Mouse (Mus musculus) spleen, adult 18-20 months (tissue): ENCODE results near the gene Gzmk.

ENCODE experiments used
- DNase-seq, 2 experiments: peaks; one replicate each; pipeline ENCODE4 v3.0.0; 2022; ENCODE audit warnings: mixed read lengths in 2 of 2

The Gzmk gene

DNA sequence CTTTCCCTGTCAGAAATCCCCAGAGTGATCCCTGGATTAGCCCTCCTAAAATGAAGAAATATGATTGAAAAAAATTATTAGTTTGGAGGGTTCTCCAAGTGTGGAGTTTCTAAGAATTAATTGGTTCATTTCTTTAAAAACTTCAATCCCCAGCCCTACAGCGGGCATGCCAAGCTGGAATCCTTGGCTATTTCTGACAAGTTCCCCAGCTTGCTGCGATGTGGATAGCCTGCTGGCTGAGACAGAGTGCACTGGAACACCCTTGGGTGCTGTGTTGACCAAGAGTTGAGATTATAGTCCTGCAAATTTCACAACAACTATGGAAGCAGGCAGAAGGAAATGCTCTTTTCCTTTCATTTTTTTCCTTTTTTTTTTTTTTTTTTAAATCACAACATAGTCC, 24.1 kb downstream of the Gzmk start:
- DNase-seq: no peak

DNA sequence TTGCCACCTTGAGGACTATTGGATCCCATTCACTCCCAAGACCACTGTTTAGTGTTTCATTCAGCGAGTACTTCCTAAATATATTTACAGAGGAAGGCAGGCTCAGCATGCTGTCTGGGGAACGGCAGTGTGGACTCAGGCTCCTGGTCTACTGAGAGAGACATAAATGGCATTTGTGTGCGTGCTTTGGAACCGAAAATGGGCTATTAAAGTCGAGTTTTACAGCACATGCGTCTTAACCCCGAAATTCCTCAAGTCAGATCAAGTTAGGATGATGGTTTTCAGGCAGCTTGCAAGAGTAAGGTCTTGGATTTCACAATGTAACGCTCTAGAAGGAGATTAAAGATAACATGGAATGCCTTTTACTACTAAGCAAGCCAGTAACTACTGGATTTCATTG, 25.0 kb downstream of the Gzmk start:
- no peak for DNase-seq

DNA sequence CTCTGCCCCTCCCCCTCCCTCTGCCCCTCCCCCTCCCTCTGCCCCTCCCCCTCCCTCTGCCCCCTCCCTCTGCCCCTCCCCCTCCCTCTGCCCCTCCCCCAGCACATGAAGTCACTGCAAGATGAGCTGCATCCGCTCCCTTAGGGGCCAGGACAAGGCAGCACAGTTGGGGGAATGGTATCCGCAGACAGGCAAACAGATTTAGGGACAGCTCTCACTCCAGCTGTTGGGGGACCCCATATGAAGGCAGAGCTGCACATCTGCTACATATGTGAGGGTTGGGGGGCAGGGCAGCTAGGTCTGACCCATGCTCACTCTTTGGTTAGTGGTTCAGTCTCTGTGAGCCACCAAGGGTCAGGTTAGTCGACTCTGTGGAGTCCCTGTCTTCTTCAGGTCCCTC, 26.4 kb downstream of the Gzmk start:
- DNase-seq: no peak

DNA sequence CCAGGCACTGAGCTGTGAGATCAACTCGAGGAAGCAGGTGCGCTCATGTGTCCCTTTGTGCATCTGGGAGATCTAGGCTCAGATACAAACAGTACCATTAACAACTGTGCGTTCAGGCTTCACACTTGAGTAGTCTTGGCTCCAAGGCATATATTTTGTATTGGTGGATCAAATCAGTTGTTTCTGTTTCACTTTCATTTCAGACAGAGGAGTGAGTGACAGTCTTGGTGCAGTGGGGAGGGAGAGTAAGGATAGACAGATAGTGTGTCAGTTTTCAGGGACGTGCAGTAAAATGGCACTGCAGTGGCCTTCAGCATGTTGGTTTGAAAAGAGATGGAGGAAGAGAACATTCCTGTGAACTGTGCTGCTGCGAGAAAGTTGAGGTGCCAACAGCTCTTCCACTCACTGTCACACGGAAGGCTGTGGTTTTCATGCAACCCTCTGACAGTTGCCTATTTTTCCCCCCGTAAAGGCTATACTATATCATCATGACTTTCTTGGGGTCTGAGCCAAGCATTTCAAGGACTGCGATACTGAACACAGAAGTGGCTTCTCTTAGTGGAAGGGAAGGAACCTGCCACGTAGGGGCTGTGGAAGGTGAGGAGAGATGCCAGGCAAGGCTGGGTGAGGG, 27.7 kb downstream of the Gzmk start:
- no peak for DNase-seq

DNA sequence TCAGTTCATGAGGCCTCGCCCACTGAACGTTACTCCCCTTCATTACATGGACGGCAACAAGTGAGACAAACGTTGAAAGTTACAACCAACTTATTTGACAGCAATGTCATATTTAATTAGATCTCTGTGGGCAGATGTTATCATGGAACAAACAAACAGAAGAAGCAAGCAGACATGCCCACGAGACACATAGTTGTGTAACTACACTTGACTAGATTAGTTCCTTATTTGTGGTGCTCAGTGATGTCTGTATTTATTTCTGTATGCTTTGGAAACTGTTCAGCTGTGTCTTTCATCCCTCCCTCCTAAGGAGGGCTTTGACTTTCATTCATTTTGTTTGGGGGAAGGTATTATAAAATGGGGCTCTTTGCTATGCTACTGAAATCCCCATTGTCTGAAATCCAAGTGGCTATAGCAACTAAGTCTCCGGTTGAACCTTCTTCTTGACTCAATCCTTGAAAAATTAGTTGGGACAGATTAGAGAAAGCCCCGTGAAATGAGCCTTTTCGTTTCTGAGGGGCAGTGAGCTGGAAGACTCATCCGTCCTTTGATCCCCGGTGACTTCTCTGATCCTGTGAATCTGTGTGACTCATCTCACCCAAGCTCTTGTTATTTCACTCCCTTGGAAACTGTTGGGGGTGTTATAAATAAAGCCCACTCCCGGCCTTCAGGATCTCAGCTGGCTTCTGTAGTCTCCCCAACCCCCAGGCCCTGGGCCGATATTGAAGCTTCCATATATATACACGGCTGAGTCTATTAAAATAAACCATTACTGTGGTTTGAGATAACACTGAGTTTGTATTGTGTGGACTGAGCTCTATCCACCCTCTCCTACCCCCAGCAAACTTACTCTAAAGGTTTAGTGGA, 28.7 kb downstream of the Gzmk start:
- DNase-seq: no peak

DNA sequence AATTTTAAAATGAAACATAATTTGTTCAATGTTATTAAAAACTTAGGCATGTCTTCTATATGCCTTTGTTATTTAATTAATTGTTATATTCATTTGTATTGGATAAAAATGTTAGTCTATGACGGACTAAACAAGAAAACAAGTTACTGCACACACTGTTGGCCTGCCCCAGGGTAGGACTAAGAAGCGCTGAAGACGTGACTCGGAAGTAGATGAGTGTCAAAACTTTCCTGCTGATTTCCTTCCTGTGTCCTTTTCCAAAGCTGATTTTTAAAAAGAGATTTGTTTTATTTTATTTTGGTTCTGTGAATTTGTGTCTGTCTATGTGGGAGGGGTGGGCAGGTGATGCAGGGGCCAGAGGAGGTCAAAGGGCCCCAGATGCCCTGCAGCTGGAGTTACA, 42.0 kb downstream of the Gzmk start:
- no peak for DNase-seq

DNA sequence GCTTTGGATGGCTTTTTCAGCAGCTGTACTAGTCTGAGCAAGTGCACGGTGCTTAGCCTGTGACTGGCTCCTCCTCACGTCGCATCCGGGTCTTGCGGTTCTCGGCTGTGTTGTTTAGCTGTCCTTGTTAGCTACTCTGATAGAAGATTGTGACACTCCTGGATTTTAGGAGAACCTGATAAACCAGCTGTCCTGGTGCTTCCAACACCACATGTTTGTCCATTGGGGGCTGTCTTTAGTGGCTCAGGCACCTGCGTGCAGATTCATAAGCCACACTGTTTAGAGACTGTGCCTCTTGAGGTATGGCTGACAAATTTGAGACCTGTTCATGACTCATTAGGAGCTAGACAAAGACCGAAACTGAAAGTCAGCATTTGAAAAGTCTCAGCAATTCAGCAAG, 42.4 kb downstream of the Gzmk start:
- DNase-seq: no peak

DNA sequence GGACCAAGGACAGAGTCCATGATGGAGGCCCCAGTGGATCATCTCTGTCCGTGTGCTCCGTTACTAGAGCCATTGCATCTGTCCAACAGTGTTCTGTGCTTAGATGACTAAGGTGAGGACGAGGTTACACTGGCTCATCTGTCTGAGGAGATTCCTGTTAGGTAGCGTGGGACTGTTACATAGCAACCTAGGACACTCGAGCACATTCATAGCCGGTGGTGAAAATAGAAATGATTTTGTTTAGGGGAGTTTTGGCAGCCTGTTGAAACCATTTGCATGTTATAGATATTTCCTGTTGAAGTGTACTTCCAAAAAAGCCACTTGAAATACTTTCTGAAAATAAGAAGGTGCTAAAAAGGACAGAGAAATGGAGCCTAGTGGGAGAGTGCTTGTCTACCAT, 51.5 kb downstream of the Gzmk start:
- no peak for DNase-seq

DNA sequence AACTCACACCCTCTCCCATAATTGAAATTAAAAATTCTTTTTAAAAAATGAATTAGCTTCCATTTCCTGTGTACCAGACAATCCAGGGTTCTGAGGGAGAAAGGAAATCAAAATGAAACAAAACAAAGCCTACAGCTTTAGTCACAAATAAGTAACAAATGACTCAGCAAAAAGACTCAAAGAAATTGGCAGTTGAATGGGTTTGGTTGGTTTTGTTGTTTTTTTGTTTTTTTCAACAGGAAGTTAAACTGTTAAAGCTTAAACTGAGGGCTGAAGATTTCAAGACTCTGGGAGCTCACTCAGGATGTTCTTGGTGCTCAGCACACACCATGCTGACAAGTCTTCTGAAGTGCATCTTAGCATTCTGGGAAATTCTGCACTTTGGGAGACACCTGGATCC, 55.5 kb downstream of the Gzmk start:
- no peak for DNase-seq

DNA sequence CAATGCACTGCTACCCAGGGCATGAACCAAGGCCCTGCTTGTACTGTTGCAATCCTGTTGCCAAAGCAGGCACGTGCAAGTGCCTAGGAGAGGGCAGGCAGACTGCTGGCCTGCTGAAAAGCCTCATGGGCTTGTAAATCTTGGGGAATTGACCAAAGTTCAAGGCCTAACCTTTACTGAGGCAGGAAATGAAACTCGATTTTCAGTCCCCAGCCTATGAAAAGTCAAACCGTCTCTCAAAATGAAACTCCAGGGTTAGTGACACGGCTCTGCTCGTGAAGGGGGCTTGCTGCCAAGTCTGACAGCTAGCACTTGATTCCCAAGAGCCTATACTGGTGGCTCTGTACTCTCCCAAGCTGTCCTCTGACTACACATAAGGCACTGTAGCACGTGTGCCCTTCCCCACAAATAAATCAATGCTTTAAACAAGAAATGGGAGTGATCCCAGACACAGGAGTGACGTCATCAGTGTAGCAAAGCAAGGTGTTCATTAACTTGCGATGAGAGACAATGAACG, 57.6 kb downstream of the Gzmk start:
- DNase-seq: no peak

DNA sequence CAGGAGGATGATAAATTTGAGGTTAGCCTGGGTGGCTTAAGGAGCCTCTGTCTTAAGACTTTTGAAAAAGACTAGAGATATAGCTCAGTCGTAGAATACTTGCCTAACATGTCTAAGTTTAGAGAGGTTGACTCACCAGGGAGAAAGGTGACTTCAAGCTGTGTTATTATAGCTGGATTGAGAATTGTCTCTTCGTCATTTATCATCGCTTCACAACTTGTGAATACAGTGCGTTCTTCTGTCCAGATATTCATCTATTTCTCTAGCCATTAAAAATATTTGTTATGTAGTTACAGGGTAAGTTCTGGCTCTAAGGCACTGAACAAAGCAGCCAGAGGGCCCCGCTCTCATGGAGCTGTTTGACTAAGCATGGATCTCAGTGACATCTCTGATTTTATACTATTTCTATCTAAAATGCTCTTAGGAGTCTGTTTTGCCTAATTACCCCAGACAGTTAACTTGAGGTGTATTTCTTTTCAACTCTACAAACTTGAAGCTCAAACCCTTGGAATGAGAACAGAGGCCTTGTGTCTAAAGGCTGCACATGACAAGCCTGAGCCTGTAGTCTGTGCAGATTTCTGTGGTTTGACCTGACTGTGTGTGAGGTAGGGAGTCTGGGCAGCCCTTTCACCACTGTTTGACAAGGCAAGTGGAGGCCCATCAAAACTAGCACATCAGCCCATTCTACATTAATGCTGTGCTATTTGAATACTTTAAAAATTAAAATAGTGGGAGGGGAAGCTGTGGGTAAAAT, 61.3 kb downstream of the Gzmk start:
- no peak for DNase-seq

DNA sequence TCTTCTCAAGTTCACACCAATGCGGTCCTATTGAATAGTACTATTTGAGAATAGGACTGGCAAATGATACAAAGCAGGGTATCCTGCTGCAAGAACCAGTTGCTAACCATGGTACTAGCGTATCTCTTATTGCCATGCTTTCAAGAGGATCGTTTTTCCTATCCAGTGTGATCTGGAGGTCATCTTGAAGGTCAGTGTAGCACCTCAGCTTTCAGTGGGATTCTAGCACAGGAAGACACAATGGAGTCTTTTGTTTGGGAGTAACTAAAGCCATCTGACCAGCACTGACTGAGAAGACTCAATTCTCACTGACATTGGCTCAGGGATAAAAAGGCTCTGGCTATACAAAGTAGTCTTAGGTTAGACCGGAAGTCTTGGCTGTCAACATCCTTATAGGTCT, 74.2 kb downstream of the Gzmk start:
- DNase-seq: no peak

DNA sequence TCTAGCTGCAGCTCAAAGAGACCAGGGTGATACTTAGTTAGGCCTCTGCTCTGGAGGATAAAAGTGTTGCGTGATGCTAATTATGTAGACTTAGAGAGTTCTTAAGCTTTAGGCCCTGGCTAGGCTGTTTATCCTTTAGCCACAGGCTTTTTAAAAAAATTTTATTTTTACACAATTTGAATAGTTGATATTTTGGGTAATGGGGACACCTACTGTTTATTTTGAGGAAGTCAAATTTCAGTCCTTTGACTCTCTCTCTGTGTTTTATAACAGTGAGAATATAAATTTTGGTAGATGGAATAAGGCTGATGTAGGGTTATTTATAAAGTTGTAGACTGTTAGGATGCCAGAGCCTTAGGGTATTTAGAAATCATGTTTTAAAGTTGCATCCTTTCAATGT, 86.1 kb downstream of the Gzmk start:
- no peak for DNase-seq

DNA sequence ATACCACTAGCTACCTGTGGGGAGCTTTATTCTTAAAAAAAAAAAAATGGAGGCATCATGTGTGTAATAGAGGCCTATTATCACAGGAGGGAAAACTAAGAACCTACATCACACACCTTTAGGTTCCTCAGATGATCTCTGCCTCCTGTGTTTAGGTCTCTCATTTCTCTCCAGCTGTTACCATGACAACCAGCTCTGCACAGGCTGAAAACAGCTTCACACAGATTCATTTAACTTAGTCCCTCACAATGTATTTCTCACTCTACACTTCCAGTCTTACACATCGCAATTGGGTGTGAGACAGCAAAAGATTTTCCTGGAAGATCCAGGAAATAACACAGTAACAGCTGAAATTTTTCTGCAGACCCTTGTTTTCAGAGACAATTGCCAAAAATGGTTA, 95.7 kb downstream of the Gzmk start:
- DNase-seq: no peak
